Mouse (Mus musculus): ENCODE measurements around the gene 1700015F17Rik. TPM values are rescaled to one million over a fixed set of nuclear protein-coding genes. Genes with fewer than 3 reads are reported as not detected.

Gene 1700015F17Rik
- polyA plus RNA-seq (2015; fragmentation: Nextera tagmentation; extraction: Ambion mirVana) = not detected in 2 replicates

GRCm38 (mm10) chr5:5479043-5479442 lies at the start of gene 1700015F17Rik:
TSS of gene 1700015F17Rik (minus strand) at chr5:5479143.
- Histone ChIP-seq H3K9me3 (replicated peaks) (no peaks in the 10 kb centered on the region), H3K4me1 (0 out of 2 replicates have a peak, but pooled peaks cover 5% of the 10 kb centered on the region), H3K36me3 (no peaks in the 10 kb centered on the region), H3K9ac (no peak within 1 kb of the TSS), H3K4me3 (replicated peaks) (no peak within 1 kb of the TSS), H3K27ac (replicated peaks) (no peak within 1 kb of the TSS), H3K27me3 (no peaks in the 10 kb centered on the region), H3K4me2 (replicated peaks) (no peak within 1 kb of the TSS)
- WGBS = 89% methylated on average over 6 of the region's 6 CpGs
- ATAC-seq (ENCODE audit: insufficient number of reproducible peaks, low FRiP score, low TSS enrichment, low read depth) = no peak

DNA sequence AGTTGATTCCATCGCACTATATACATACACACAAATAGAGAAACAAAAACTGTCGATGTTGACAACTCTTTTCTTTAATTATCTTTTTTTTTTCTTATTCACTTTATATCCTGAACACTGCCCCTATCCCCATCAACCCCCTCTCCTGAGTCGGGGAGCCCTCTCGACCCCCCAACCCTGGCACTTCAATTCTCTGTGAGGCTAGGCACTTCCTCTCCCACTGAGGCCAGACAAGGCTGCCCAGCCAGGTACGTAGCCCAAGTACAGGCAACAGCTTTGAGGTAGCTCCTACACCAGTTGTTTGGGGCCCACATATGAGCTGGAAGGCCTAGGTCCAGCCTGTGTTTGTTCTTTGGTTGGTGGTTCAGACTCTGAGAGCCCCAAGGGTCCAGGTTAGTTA lies 36.5 kb upstream of the 1700015F17Rik start:
- 80% methylated on average over 5 of the region's 5 CpGs for WGBS
- Histone ChIP-seq H3K4me1 (peaks cover 6% of the 10 kb centered on the region; the same call in 1 of the 2 replicates), H3K4me2 (replicated peaks) (peak overlapping the region; percentile 74; the same call in 1 of the 2 replicates), H3K9ac (no peak overlapping the region), H3K4me3 (replicated peaks) (peak overlapping the region; percentile 74; the same call in 1 of the 2 replicates), H3K36me3 (no peaks in the 10 kb centered on the region), H3K27me3 (no peaks in the 10 kb centered on the region), H3K27ac (replicated peaks) (no peak overlapping the region), H3K9me3 (replicated peaks) (no peaks in the 10 kb centered on the region)
- no peak for ATAC-seq (ENCODE audit: insufficient number of reproducible peaks, low FRiP score, low TSS enrichment, low read depth)

- Histone ChIP-seq H3K36me3 (no peaks in the 10 kb centered on the region), H3K9ac (peak within 1 kb of the TSS; percentile 63)
Measured at GRCm38 (mm10) chr5:5514196-5515076, 35.5 kb upstream of the 1700015F17Rik start, which contains the start of gene Cldn12. TSS of gene Cldn12 (minus strand) at chr5:5514958.

GRCm38 (mm10) chr5:5511401-5511800 lies 32.5 kb upstream of the 1700015F17Rik start:
- WGBS = 82% methylated on average over 3 of the region's 3 CpGs
- no peak for ATAC-seq (ENCODE audit: insufficient number of reproducible peaks, low FRiP score, low TSS enrichment, low read depth)
- Histone ChIP-seq H3K4me2 (replicated peaks) (no peak overlapping the region), H3K9me3 (replicated peaks) (no peaks in the 10 kb centered on the region), H3K9ac (no peak overlapping the region), H3K36me3 (peaks cover 16% of the 10 kb centered on the region), H3K4me3 (replicated peaks) (no peak overlapping the region), H3K27ac (replicated peaks) (no peak overlapping the region), H3K27me3 (no peaks in the 10 kb centered on the region), H3K4me1 (peaks cover 10% of the 10 kb centered on the region; the same call in 1 of the 2 replicates)

More at GRCm38 (mm10) chr5:5514196-5515076, 35.5 kb upstream of the 1700015F17Rik start, which contains the start of gene Cldn12:
- Histone ChIP-seq H3K4me1 (peaks cover 10% of the 10 kb centered on the region; the same call in 1 of the 2 replicates), H3K9me3 (replicated peaks) (no peaks in the 10 kb centered on the region), H3K4me3 (replicated peaks) (peak within 1 kb of the TSS; percentile 74), H3K27me3 (no peaks in the 10 kb centered on the region), H3K27ac (replicated peaks) (peak within 1 kb of the TSS; percentile 92), H3K4me2 (replicated peaks) (peak within 1 kb of the TSS; percentile 74)
- under 1% methylated on average over 79 of the region's 79 CpGs for WGBS
- peak; percentile 96 for ATAC-seq (ENCODE audit: insufficient number of reproducible peaks, low FRiP score, low TSS enrichment, low read depth)

DNA sequence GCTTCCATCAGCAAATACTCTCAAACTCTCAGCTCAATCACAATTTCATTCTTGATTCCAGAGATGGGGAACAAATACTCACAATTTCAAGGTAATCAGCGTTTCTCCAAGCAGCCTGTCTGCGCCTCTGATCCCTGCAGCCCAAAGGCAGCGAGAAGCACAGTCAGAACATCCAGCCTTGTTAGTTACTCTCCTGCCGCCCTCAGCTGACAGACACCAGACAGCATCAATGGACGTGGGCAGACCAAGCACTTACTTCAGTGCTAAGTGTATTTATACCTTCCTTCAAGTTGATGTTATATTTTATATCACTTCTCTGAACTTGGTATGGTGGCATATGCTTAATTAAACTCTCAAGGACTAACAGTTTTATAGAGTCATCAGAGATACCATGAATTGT lies 32.0 kb upstream of the 1700015F17Rik start:
- H3K9me3 ChIP-seq (replicated peaks) = no peaks in the 10 kb centered on the region
- no peak overlapping the region for H3K4me2 ChIP-seq (replicated peaks)
- H3K4me3 ChIP-seq (replicated peaks) = no peak overlapping the region
- no peaks in the 10 kb centered on the region for H3K27me3 ChIP-seq
- no peak overlapping the region for H3K9ac ChIP-seq
- 69% methylated on average over 5 of the region's 5 CpGs for WGBS
- peaks cover 16% of the 10 kb centered on the region for H3K36me3 ChIP-seq
- H3K4me1 ChIP-seq = peaks cover 10% of the 10 kb centered on the region; the same call in 1 of the 2 replicates
- no peak overlapping the region for H3K27ac ChIP-seq (replicated peaks)
- ATAC-seq (ENCODE audit: insufficient number of reproducible peaks, low FRiP score, low TSS enrichment, low read depth) = no peak

GRCm38 (mm10) chr5:5510304-5510887 lies 31.5 kb upstream of the 1700015F17Rik start:
- Histone ChIP-seq H3K4me1 (peaks cover 10% of the 10 kb centered on the region; the same call in 1 of the 2 replicates), H3K27me3 (no peaks in the 10 kb centered on the region), H3K9me3 (replicated peaks) (no peaks in the 10 kb centered on the region), H3K9ac (no peak overlapping the region), H3K36me3 (peaks cover 16% of the 10 kb centered on the region), H3K27ac (replicated peaks) (no peak overlapping the region), H3K4me3 (replicated peaks) (no peak overlapping the region), H3K4me2 (replicated peaks) (no peak overlapping the region)
- 58% methylated on average over 10 of the region's 10 CpGs for WGBS
- no peak for ATAC-seq (ENCODE audit: insufficient number of reproducible peaks, low FRiP score, low TSS enrichment, low read depth)

GRCm38 (mm10) chr5:5508231-5508630 lies 29.3 kb upstream of the 1700015F17Rik start:
- Histone ChIP-seq H3K27me3 (no peaks in the 10 kb centered on the region), H3K36me3 (peaks cover 22% of the 10 kb centered on the region), H3K9me3 (replicated peaks) (no peaks in the 10 kb centered on the region), H3K27ac (replicated peaks) (no peak overlapping the region), H3K4me3 (replicated peaks) (no peak overlapping the region), H3K4me1 (0 out of 2 replicates have a peak, but pooled peaks cover 4% of the 10 kb centered on the region), H3K4me2 (replicated peaks) (no peak overlapping the region), H3K9ac (no peak overlapping the region)
- WGBS = 89% methylated on average over 10 of the region's 10 CpGs
- no peak for ATAC-seq (ENCODE audit: insufficient number of reproducible peaks, low FRiP score, low TSS enrichment, low read depth)

GRCm38 (mm10) chr5:5507701-5508225 lies 28.8 kb upstream of the 1700015F17Rik start:
- H3K4me3 ChIP-seq (replicated peaks) = no peak overlapping the region
- WGBS = 61% methylated on average over 20 of the region's 20 CpGs
- no peak overlapping the region for H3K27ac ChIP-seq (replicated peaks)
- no peak overlapping the region for H3K4me2 ChIP-seq (replicated peaks)
- peaks cover 22% of the 10 kb centered on the region for H3K36me3 ChIP-seq
- 0 out of 2 replicates have a peak, but pooled peaks cover 4% of the 10 kb centered on the region for H3K4me1 ChIP-seq
- H3K27me3 ChIP-seq = no peaks in the 10 kb centered on the region
- ATAC-seq (ENCODE audit: insufficient number of reproducible peaks, low FRiP score, low TSS enrichment, low read depth) = no peak
- no peak overlapping the region for H3K9ac ChIP-seq
- H3K9me3 ChIP-seq (replicated peaks) = no peaks in the 10 kb centered on the region

- Histone ChIP-seq H3K27me3 (no peaks in the 10 kb centered on the region), H3K9me3 (replicated peaks) (no peaks in the 10 kb centered on the region), H3K36me3 (peaks cover 22% of the 10 kb centered on the region), H3K4me3 (replicated peaks) (no peak overlapping the region), H3K4me2 (replicated peaks) (no peak overlapping the region), H3K9ac (no peak overlapping the region), H3K4me1 (no peaks in the 10 kb centered on the region), H3K27ac (replicated peaks) (no peak overlapping the region)
- no peak for ATAC-seq (ENCODE audit: insufficient number of reproducible peaks, low FRiP score, low TSS enrichment, low read depth)
- 88% methylated on average over 13 of the region's 13 CpGs for WGBS
Measured at GRCm38 (mm10) chr5:5504456-5504855, 25.5 kb upstream of the 1700015F17Rik start.

DNA sequence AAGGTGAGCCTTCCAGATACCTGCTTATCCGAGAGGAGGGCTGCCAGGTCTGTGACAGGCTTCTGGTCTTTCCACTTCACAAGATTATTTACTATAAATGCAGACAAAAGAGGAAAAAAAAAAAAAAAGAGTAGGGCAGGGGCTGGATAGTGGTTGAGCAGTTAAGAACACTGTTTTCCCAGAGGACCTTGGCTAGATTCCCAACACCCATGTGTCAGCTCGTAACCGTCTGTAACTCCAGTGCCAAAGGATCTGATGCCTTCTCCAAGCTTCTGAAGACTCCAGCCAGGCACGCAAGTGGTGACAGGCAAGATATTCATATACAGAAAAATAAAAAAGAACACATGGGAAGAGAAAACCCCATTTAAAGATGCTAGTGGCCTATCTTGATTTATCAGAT lies 24.4 kb upstream of the 1700015F17Rik start:
- H3K4me1 ChIP-seq = no peaks in the 10 kb centered on the region
- no peak overlapping the region for H3K27ac ChIP-seq (replicated peaks)
- H3K9me3 ChIP-seq (replicated peaks) = no peaks in the 10 kb centered on the region
- peaks cover 22% of the 10 kb centered on the region for H3K36me3 ChIP-seq
- H3K4me3 ChIP-seq (replicated peaks) = no peak overlapping the region
- H3K27me3 ChIP-seq = no peaks in the 10 kb centered on the region
- no peak overlapping the region for H3K9ac ChIP-seq
- no peak overlapping the region for H3K4me2 ChIP-seq (replicated peaks)
- 75% methylated on average over 4 of the region's 4 CpGs for WGBS
- no peak for ATAC-seq (ENCODE audit: insufficient number of reproducible peaks, low FRiP score, low TSS enrichment, low read depth)

- Histone ChIP-seq H3K4me3 (replicated peaks) (no peak overlapping the region), H3K9ac (no peak overlapping the region), H3K36me3 (peaks cover 7% of the 10 kb centered on the region), H3K27me3 (no peaks in the 10 kb centered on the region), H3K4me2 (replicated peaks) (no peak overlapping the region), H3K9me3 (replicated peaks) (no peaks in the 10 kb centered on the region), H3K4me1 (no peaks in the 10 kb centered on the region), H3K27ac (replicated peaks) (no peak overlapping the region)
- 70% methylated on average over 2 of the region's 2 CpGs for whole genome bisulfite sequencing
- ATAC-seq (ENCODE audit: insufficient number of reproducible peaks, low FRiP score, low TSS enrichment, low read depth) = no peak
Measured at GRCm38 (mm10) chr5:5501583-5501982, 22.6 kb upstream of the 1700015F17Rik start.
